Mouse (Mus musculus) ES-Bruce4 (cell line): Measurements from ENCODE around the gene Tnpo3. TPM values are rescaled to one million over a fixed set of nuclear protein-coding genes. Genes with fewer than 3 reads are reported as not detected.
"Not testable (repeated sequence)": the region's sequence is repeated elsewhere in the genome, so short reads cannot be mapped to it uniquely, and the experiment has no call there.

Experiments used
- H3K27ac ChIP-seq: 2 replicates; pipeline ENCODE4 v1.5.1; 2012; ENCODE audit warnings: low read length, inconsistent platforms; ENCODE audit not compliant: insufficient read depth
- H3K27me3 ChIP-seq: 2 replicates; pipeline ENCODE4 v1.6.1; 2012; ENCODE audit warnings: mild to moderate bottlenecking, low read length, inconsistent platforms; ENCODE audit not compliant: control insufficient read depth, poor library complexity, insufficient read depth, severe bottlenecking
- H3K36me3 ChIP-seq: 2 replicates; pipeline ENCODE4 v1.6.1; 2012; ENCODE audit warnings: inconsistent platforms, mild to moderate bottlenecking, low read length, moderate library complexity; ENCODE audit not compliant: control insufficient read depth, poor library complexity, insufficient read depth, severe bottlenecking
- H3K4me1 ChIP-seq: one replicate; pipeline ENCODE4 v1.8.1; 2011; ENCODE audit warnings: low read length; ENCODE audit not compliant: control insufficient read depth, insufficient read depth
- H3K4me3 ChIP-seq: 2 replicates; pipeline ENCODE4 v1.5.1; 2011; ENCODE audit warnings: low read depth, mild to moderate bottlenecking, low read length
- H3K9ac ChIP-seq: 2 replicates; pipeline ENCODE4 v1.6.1; 2012; ENCODE audit warnings: low read depth, mild to moderate bottlenecking, inconsistent platforms; ENCODE audit not compliant: poor library complexity, severe bottlenecking
- H3K9me3 ChIP-seq: replicated peaks from 2 replicates; pipeline ENCODE4 v1.6.1; 2012; ENCODE audit warnings: mild to moderate bottlenecking, low read length, inconsistent platforms; ENCODE audit not compliant: control insufficient read depth, poor library complexity, insufficient read depth, severe bottlenecking
- CTCF ChIP-seq: IDR thresholded peaks from one replicate; pipeline ENCODE4 v1.8.1; 2011; ENCODE audit warnings: low read depth, low read length
- EP300 ChIP-seq: IDR thresholded peaks from 2 replicates; pipeline ENCODE4 v1.6.1; 2011; ENCODE audit warnings: low read depth, low read length; ENCODE audit not compliant: insufficient read depth
- POLR2A ChIP-seq: IDR thresholded peaks from one replicate; pipeline ENCODE4 v1.8.1; 2011; ENCODE audit warnings: low read length; ENCODE audit not compliant: insufficient read depth
- polyA plus RNA-seq: library from polyadenylated mRNA; stranded (reverse); fragments of >200 nt; gene quantifications from 2 replicates; pipeline ENCODE4 v1.2.4, GENCODE M21; 2011; ENCODE audit warnings: low read depth; ENCODE audit not compliant: missing spikeins, insufficient read depth, insufficient read length

The Tnpo3 gene
- polyA plus RNA-seq, 1 experiment: 130 TPM

DNA sequence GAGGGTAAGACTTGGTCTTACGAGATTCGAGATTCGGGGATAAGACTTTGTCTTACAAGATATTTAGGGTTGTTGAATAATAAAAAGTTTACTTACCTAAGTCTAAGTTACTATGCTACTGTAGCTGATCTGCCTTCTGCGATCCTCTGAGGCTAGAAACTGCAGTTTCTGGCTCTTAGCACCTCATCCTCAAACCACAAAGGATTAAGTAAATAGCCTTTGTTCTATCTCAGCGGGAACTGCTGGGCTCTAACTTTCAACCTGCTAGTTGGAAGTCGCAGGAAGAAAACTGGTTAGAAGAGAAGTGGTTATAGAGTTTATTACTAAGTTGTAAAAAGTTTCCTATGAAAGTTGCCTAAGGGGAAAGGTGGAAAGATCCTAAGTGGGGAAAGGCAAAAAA is 12.6 kb upstream of the Tnpo3 start:
- H3K27me3 ChIP-seq: peaks cover 1% of the 10 kb centered on the region; the same call in 1 of the 2 replicates
- no peak overlapping the region for H3K27ac ChIP-seq
- no peak overlapping the region for H3K4me3 ChIP-seq
- TF ChIP-seq POLR2A: no peak
- TF ChIP-seq CTCF: no peak
- TF ChIP-seq EP300: no peak
- peaks cover 3% of the 10 kb centered on the region for H3K4me1 ChIP-seq
- H3K9ac ChIP-seq: no peak overlapping the region
- peaks cover 5% of the 10 kb centered on the region; the same call in 1 of the 2 replicates for H3K9me3 ChIP-seq
- no peaks in the 10 kb centered on the region for H3K36me3 ChIP-seq

GRCm38 (mm10) chr6:29620840-29621543 is 11.3 kb upstream of the Tnpo3 start:
- Histone ChIP-seq H3K9me3 (peaks cover 5% of the 10 kb centered on the region; the same call in 1 of the 2 replicates), H3K9ac (no peak overlapping the region), H3K27ac (no peak overlapping the region), H3K27me3 (peaks cover 1% of the 10 kb centered on the region; the same call in 1 of the 2 replicates), H3K36me3 (no peaks in the 10 kb centered on the region), H3K4me1 (peaks cover 3% of the 10 kb centered on the region), H3K4me3 (no peak overlapping the region)
- TF ChIP-seq EP300 (no peak), CTCF (no peak), POLR2A (no peak)

DNA sequence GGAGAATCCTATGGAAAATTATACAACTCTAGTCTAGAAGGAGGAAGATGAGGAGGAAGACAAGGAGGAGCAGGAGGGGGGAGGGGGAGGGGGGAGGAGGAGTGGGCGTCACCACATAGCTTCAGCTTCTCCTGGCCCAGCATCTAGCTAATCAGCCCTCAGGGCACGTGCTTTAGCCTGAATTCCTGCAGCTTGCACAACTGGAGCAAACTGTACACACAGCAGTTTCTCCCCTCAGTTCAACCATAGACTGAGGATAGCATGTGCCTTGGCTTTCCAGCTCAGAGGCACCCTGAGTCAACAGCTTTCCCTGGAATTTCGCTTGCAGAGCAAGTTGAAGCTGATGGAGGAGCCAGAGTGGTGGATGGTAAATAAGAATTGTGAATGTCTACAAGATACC is 10.5 kb upstream of the Tnpo3 start:
- Histone ChIP-seq H3K4me3 (no peak overlapping the region), H3K9ac (no peak overlapping the region), H3K9me3 (peaks cover 5% of the 10 kb centered on the region; the same call in 1 of the 2 replicates), H3K27me3 (peaks cover 1% of the 10 kb centered on the region; the same call in 1 of the 2 replicates), H3K27ac (no peak overlapping the region), H3K36me3 (no peaks in the 10 kb centered on the region), H3K4me1 (peaks cover 3% of the 10 kb centered on the region)
- no peak for TF ChIP-seq EP300
- no peak for TF ChIP-seq POLR2A

- Histone ChIP-seq H3K27ac (peak overlapping the region; percentile 78), H3K9ac (peak overlapping the region; percentile 79), H3K4me3 (peak overlapping the region; percentile 88)
- not testable (repeated sequence) for H3K36me3 ChIP-seq, H3K9me3 ChIP-seq, H3K4me1 ChIP-seq, H3K27me3 ChIP-seq
Measured at GRCm38 (mm10) chr6:29610020-29610640, 443 bp upstream of the Tnpo3 start.

- Histone ChIP-seq H3K27me3 (no peaks in the 10 kb centered on the region), H3K4me3 (no peak overlapping the region), H3K9ac (no peak overlapping the region), H3K36me3 (no peaks in the 10 kb centered on the region; the same call in none of the 2 replicates), H3K4me1 (no peaks in the 10 kb centered on the region), H3K27ac (no peak overlapping the region), H3K9me3 (no peaks in the 10 kb centered on the region)
- TF ChIP-seq EP300: no peak
Measured at GRCm38 (mm10) chr6:29600188-29600587, 9.5 kb downstream of the Tnpo3 start.

DNA sequence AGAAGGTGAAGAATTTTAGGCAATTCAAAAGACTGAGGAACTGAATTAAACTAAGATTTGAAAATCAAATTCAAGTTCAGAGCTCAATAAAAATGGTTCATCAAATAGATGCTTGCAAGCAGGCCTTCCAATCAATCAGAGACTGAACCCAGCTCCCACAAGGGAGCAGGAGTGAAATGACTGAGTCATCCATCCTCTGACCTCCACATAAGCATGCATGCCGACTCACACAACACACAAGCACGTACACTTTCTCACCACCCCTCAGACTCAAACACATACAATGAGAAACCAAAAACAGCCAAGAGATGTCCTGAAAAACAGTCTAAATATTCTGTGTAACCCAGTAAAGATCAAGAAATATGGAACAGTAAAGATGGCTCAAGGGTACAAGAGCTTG is 14.0 kb downstream of the Tnpo3 start:
- Histone ChIP-seq H3K27ac (no peak overlapping the region), H3K36me3 (no peaks in the 10 kb centered on the region; the same call in none of the 2 replicates), H3K4me1 (no peaks in the 10 kb centered on the region), H3K4me3 (no peak overlapping the region), H3K9ac (no peak overlapping the region), H3K9me3 (no peaks in the 10 kb centered on the region), H3K27me3 (no peaks in the 10 kb centered on the region)
- TF ChIP-seq CTCF (no peak), EP300 (no peak), POLR2A (no peak)
